Mouse (Mus musculus) brain, adult 2 months (tissue): ENCODE results near the gene Dcdc2b.
A peak's percentile ranks its signal among the peaks of the same experiment; 100 is the strongest.

Experiments used
- DNase-seq: peaks from one replicate; pipeline ENCODE4 v3.0.0; 2011; ENCODE audit warnings: low read depth, low spot score

The Dcdc2b gene

DNA sequence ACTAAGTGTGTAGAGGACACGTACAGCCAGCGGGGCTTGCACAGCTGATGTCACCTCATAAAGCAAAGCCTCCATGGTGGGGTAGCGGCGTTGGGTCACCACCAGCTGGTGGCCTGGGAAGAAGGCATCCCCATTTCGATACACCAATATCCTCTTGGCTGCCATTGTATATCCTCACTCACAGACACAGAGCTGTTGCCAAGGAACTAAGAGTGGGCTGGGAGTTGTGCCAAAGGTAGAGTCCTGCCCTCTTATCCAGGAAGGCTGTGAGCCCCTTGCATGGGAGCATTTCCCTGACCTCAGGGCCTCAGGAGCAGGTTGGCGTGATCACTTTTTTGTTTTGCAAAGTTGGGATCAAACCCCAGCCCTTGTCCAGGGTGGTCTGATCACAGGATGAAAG is at the start of gene Dcdc2b:
Gene Dcdc2b, minus strand, starts transcription at position 165 of the 400 bp plus-strand sequence.
- DNase-seq: no peak

DNA sequence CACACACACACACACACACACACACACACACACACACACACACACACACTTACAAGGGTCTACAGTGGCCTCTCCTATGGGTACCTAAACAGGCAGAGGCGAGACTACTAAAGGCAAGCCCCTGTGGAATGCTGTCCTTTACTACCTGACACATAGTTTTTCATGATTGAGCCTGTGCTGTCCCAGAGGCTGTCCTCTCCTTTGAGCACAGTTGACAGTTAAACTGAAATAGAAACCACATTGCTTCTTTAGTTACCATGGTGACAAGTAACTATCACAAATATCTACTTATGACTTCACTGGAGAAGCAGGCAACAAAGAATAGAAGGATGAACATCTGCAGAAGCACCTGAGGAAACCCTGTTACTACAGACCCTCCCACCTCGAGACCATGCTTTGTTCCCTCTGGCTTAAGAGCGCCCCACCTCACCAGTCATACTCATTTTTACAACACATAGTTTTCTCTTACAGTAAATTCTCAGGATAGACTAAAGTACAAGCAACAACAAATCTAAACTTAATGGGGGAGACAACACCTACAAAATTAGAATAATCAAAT is 48.3 kb upstream of the Dcdc2b start:
- DNase-seq: no peak

DNA sequence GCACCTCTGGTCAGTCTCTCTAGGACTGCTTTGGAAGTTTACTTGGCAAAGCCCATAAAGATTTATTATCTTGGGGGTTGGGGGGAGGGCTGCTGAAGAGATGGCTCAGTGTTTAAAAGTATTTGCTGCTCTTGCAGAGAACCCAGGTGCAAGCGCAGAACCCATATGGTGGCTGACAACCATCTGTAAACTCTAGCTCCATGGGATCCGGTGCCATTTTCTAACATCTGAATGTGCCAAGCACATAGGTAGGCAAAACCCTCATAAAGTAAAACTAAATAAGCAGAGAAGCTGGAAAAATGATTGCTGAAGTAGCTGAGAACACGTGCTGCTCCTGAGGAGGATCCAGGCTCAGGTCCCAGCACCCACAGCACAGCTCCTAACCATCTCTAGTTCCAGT is 47.5 kb upstream of the Dcdc2b start:
- DNase-seq: peak; percentile 65

DNA sequence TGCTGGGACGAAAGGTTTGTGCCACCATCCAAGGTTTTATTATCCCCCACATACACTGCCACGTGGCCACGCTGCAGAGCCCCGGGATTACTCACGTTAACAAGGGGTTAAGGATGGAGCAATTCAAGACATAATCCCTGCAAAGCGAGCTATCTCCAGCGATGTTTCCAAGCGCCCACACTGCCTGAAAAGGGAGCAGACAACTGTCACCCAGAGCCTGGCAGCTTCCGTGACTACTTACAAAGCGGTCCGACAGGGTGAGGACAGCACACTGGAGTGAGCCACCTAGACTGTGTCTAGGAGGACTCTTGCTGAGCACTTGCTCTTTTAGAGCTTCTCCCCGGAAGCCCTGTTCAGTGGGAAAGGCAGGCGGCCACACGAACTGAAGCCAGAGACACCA is 40.7 kb upstream of the Dcdc2b start:
- peak; percentile 33 for DNase-seq

DNA sequence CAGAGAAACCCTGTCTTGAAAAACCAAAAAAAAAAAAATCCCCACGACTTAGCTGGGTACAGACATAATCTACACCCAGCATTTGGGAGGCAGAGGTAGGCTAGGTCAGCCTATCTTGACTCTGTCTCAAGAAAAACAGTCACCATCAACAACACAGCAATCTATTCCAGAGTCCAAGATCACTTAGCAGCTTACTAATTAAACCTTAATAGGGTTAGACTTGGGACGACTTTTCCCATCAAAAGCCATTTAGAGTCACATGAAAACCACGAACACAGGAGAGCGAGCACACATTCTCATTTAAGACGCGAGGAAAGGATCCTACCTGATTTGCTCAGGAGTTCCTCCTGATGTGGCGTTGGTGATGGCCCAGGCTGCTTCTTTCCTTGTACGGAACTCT is 36.3 kb upstream of the Dcdc2b start:
- no peak for DNase-seq

DNA sequence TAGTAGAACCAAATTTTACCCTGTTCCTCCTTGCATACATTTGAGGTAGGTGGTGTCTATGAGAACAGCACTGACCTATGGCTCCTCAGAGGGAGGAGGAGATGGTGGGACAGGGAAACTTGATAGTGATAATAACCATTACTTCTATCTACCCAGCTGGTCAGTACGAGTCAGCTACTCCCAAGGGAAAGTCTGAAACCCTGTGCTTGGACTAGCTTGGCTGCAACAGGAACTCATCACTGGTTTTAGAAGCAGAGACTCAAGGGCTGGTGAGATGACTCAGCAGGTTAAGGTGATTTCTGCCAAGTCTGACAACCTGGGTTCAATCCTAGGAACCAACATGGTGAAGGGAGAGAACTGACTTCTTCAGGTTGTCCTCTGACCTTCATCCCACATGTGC is 34.6 kb upstream of the Dcdc2b start:
- no peak for DNase-seq

DNA sequence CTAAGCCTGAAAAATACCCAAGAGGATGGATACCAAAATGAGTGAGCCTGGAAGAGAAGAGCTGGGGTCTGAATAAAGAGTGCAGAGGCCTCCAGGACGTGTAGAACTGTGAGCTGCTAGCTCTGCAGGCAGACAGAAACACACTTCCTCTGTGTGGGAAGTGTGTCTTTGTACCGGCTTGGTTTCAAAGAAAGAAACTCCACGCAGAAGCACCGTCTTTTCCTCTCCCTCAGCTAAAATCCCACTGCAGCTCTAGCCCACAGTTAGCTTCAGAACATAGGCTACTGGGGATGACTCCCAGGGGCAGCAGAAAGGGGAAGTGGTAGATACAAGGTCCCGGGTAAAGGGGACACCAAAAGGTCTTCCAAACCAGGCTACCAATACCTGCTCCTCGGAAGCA is 31.1 kb upstream of the Dcdc2b start:
- DNase-seq: peak; percentile 41

DNA sequence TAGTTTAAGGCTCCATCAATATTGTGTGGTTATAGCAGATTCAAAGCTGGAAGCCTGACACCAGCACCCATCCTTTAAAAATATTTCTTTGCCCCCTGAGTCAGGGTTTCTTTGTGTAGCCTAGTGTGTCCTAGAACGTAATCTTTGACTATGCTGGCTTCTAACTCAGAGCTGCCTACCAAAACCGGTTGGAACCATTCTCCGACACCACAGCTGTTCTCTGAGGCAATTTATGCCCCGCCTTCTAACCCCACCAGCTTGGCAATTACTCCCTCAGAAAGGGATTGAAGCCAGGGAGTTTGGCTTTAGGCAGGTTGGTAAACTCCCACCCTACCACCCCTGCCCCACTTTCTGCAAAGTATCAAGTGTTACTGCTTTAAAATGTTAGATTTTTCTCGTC is 27.7 kb upstream of the Dcdc2b start:
- no peak for DNase-seq

DNA sequence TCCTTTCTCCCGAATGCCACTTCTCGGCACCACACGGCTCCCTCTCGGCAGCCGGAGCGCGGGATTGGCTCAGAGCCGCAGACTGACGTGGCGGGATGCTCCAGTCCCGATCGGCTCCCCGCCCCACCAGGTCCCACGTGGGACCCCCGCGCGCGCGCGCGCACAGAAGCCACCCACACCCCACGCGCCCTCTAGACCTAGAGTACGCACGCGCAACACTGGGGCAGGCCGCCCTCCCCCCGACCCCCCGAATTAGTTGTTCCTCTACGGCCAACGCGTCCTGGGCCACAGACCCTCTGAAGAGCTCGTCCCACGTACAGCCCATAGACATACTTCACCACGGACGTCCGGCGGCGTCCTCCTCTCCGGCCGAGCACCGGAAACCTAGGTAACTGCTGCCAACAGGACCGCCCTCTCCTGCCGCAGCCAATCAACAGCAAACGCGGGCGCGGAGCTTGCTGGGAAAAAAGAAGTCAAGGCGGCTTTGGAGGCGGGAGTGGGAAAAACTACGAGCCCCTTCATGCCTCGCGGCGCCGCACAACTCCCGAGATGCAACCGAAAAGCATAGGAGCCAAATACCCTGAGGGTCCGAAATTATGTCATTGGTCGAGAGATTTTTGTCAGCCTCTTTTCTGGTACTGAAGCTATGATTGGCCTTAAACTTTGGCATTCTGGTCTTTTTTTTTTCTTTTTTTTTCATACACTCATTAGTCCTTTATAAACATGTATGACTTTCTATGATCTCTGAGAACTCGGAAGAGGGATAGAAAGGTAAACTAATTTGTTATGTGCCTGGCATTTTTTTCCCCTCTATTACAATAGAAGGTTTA is 26.8 kb upstream of the Dcdc2b start, which contains the start of gene Txlna:
Gene Txlna, minus strand, starts transcription at position 428 of the 830 bp plus-strand sequence.
- peak; percentile 99 for DNase-seq

DNA sequence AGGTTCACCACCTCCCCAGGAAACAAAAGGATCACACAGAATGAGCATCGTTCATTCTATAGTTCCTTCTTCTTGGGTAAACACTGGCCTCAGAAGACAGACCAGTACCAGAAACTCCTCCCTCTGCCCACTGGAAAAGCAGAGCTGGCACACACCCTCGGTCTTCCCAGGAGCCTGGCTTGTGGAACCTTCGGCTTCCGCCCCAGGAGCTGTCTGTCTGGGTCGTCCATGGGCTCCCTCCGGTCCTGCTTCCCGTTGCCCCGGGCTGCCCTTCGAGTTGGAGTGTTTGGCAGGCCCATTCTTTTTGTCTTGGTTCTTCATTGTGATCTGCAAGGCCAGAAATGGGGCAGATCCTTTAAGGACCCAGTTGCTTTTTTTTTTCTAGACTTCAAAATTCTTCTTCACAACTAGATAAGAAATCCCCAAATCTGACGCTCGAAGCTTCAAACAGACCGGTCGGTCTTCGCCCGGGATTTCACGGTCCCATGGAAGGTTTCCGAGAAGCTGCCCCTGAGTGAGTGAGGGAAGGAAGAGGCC is 26.1 kb upstream of the Dcdc2b start:
- peak; percentile 55 for DNase-seq

DNA sequence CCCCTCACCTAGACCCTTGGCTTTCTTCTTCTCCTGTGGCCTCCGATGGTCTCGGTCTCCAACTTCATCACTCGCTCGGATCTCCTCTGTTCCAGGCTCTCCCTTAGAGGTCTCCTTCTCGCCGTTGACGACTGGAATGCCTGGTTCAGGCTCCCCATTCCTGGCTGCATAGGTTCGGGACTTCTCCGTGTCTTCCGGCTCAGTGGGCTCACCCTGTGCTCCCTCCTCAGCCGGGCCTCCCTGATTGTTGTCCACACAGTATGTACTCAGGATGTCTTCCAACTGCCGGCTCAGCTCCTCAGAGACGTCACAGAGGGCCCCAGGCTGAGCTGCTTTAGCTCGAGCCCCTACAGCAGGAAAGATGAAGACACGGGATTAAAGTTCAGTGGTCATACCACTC is 25.2 kb upstream of the Dcdc2b start:
- DNase-seq: no peak

DNA sequence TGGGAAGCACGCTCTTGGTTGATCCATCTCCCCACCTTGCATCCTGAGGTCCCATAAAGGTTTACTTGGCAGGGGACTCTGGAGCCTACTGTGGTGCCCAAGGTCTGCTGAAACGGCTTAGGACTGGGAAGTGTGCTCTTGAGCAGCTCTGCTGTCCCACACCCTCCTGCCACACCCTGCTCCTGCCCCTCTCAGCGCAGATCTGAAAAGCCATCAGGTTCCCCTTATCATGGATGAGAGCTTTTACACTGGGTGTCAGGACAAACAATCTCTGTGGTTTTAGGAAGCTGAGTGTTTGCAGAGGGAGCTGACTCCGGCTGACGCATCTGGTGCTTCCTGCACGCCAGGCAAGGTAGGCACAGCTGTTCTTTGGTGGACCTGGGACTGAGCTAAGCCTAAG is 19.8 kb upstream of the Dcdc2b start:
- DNase-seq: no peak

DNA sequence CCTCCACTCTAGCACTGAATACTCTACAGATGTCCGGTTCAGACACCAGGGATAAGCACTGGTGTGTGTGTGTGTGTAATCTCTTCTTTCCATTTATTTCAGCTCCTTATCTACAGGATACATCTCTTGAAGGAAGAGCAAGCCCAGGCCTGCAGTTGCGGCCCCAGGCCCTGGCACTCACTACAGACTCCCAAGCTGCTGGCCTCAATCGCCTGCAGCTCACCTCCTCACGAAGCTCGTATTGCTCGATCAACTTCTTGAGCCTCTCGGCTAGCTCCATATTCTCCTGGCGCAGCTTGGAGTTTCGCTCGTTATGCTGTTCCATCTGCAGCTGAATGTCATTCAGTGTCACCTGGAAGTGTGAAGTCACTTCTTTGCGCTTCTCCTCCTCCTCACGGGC is 17.8 kb upstream of the Dcdc2b start:
- DNase-seq: no peak

DNA sequence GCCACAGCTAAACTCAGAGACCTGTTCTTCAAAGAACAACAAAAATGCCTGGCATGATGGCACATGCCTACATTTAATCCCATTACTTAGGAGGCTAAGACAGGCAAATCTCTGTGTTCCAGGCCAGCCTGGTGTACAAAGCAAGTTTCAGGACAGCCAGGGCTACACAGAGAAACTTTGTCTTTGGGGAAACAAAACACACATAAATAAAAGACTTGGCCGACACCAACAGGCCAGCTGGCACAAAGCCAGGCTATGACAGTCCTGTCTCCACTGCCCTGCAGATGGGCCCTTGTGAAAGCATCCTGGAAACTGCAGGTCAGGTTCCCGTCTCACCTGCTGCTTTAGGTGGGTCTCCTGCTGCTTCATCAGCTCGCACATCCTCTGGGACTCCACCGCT is 16.9 kb upstream of the Dcdc2b start:
- peak; percentile 74 for DNase-seq

DNA sequence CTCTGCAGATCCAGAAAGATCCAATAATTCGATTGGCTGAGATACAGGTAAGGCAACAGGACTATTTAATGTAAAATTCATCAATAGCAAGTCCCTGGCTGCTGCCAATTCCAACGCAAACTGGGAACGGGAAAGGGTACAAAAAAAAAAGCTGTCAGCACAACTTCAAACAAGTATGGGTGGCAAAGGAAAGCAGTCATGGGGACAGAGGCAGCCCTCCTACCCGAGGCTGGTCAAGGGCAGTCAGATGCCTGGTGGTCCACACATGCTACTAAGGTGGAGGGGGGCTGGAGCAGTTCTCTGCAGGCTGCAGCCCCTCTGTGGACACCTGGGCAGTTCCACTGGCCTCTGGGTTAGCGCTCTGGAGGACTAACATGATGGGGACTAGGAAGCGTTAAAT is 12.0 kb upstream of the Dcdc2b start:
- no peak for DNase-seq

DNA sequence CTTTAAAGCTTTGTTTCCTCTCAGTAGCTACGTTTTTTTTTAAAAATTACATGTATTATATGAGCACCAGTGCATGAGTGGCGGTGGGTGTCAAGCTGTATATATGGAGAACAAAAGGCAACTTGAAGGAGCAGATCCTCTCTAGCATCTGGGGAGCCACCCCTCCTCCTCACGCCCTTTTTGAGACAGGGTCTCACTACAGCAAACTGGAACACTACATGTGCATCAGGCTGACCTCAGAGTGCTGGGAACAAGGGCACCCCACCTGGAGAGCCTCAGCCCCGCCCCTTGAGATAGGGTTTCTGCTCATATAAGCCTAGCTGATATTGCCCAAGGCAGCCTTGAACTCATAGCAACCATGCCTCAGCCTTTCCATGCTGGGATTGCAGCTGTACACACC is 11.4 kb upstream of the Dcdc2b start:
- no peak for DNase-seq

DNA sequence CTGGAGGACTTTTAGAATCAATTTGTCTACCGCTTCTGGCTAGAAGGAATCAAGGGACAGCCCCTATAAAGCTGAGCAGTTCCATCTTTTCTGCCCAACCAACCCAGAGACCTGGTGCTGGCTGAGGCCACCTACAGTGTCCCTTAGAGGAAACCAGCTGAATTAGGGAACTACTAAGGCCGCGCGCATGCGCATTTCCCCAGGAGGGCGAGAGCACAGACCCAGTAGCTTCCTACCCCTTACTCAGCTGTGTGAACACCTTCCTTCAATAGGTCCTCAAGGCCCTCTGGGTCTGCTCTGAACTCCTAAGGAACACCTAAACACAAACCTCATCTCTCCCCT is 10.9 kb upstream of the Dcdc2b start:
- DNase-seq: peak; percentile 78

DNA sequence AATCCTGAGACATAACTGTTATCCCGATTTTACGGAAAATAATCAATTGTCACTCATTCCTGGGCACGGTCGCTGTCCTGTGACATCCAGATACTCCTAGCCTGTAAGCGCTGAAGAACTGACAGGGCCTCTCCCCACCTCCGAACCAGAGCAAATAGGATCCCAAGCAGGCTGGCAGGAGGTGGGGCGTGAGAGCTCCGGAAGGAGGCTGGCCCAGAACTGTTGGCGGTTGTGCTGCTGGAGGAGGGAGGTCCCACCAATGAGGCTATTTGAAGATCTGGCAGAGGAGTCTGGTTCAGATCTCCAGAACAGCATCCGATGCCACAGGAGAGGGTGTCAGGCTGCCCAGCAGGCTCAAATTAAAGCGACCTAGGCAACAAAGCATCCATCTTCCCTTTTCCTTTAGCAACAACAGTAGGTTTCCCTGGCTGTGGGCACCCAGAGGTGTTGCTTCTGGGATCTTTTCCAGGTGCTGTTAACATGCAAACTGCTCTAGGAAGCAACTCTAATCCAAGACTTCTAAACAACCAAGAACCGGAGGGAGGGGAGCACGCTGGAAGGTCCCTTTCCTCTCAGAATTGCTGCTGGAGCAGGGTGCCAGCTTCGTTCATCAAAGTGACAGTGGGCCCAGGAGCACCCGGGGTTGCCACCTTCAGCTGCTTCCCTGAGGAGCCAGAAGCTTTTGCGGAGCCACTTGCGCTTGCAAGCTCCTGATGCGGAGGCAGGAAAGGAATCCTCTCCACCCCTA is 10.4 kb upstream of the Dcdc2b start:
- peak; percentile 99 for DNase-seq

DNA sequence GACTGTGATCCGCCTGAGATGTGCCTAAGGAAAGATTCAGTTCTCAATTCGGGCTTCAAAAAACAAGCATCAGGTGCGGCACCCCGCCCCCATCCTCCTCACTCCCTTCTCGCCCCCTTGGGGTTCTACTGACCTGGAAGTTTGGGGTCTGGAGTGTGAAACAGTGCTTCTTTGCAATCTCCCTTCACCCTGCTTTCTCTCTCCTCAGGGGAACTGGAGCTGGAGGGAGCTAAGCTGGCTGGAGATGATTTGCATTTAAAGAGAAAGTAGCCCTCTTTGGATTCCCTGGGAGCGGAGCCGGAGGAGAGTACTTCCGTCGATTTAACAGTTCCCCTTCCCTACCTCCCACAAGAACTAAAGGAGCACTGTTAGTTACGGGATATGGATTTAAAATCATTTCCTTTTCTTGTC is 9.6 kb upstream of the Dcdc2b start, which contains the start of gene Ccdc28b:
Gene Ccdc28b, minus strand, starts transcription at position 267 of the 411 bp plus-strand sequence.
- peak; percentile 91 for DNase-seq

DNA sequence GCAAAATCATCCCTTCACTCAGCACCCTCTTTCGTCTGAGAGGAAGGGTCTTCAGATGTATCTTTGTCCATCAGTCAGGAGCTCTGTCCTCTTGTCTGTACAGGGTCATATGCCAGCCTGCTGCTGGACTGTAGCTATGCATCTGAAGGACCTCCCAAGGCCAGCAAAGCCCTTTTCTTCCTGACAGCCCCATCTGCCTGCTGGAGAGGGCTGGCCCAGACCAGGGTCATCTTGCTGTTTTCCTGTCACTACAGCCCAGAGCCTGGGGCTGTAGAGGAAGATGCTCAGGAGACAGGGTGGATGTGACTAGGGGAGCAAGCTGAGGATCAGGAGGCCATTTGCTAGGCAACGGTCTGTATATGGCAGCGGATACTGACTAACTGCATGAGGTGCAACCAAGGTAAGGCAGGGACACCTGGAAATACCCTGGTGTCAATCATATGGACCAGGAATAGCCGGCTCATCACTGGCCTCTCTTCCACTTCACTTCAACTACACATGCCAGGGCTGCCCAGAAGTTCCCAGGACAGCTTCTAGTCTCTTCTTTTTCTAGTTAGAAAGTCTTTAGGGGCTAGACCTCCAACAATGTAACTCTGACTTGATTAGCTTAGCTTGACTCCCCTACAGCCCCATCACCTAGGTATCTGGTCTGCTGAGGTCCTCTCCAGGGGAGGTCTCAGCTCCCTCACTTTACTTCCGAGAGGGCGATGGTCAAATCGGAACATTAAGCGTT is 8.9 kb upstream of the Dcdc2b start:
- DNase-seq: no peak

DNA sequence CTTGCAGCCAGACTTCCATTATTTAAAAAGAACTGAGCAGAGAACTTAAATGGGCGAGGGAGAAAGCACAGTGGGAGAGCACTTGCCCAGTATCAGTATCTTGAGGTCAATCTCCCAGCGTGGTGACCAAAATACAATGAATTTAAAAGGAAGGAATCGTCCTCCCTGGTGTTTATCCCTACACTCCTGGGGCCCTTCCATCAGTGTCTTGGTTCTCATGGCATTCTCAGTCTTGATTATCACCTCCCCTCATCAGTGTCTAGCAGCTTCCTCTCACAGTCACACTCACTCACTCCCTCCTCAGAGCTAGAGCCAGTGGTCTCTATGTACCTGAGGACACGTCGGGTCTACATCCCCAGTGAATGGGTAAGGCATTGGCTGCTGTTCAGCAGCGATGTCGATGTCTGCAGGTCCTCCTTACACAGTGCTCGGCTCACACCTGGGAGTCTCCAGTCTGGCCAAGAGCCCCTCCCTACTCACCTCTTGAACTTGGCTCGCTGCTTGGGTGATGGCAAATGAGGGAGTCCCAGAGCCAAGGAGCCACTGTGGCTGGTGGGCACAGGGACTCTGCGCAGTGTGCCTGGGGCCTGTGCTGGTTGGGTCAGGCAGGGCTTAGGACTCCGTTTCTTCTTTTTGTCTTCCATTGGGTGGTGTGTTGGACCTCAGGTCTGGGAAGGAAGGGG is 8.2 kb upstream of the Dcdc2b start:
- DNase-seq: peak; percentile 62
